Mouse (Mus musculus) retina, postnatal 7 days (tissue): Measurements from ENCODE around the gene Orai2.
A peak's percentile ranks its signal among the peaks of the same experiment; 100 is the strongest.
"Not testable (repeated sequence)": the region's sequence is repeated elsewhere in the genome, so short reads cannot be mapped to it uniquely, and the experiment has no call there.

Source experiments
- DNase-seq: peaks from one replicate; pipeline ENCODE4 v3.0.0-alpha.2; 2012; ENCODE audit warnings: low read depth, low spot score

Orai2 gene

DNA sequence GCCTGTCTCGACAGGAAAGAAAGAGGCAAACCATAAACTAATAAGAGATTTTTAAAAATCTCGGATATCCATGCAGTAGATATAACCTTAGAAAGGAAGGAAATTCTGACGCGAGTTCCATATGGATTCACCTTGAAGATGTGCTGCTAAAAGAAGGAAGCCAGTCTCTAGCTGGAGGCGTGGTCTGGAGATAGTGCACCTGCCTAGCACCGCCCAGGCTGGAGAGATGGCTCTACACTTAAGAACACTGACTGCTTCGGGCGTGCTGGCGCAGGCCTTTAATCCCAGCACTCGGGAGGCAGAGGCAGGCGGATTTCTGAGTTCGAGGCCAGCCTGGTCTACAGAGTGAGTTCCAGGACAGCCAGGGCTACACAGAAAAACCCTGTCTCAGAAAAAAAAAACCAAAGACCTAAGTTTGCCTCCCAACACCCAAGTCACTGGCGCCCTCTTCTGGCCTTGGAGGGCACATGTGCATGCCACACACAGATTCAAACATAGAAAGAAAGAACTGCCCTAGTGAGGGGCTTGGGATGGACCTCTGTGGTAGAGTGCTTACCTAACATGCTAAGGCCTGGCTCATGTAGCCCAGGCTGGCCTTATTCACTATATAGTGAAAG is 32.7 kb downstream of the Orai2 start:
- DNase-seq: peak; percentile 29

DNA sequence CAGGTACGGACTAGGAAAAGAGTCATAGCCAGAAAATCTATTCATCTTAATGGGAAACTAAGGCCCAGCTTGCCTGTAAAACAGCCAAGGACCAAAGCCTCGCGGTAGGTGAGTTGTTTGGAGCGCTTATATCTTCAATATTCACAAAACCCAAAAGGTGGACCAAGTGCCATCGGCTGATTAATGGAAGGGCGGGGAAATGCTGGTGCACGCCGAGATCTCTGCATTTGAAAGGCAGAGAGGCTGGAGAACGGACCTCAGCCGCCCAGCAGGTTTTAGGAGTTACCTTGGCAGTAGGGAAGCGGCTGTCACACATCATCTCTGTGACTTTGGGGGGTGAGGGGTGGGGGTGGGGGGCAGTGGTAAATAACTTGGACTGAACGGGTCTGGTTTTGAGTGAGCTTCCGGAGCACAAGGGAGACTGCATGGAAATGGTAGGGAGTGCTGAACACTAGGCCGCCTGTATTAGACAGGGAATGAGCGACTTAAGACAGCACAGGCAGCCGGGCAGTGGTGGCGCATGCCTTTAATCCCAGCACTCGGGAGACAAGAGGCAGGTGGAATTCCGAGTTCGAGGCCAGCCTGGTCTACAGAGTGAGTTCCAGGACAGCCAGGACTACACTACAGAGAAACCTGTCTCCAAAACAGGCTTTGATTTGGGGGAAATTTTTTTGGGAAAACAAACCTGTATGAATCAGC is 34.1 kb downstream of the Orai2 start:
- DNase-seq: no peak

DNA sequence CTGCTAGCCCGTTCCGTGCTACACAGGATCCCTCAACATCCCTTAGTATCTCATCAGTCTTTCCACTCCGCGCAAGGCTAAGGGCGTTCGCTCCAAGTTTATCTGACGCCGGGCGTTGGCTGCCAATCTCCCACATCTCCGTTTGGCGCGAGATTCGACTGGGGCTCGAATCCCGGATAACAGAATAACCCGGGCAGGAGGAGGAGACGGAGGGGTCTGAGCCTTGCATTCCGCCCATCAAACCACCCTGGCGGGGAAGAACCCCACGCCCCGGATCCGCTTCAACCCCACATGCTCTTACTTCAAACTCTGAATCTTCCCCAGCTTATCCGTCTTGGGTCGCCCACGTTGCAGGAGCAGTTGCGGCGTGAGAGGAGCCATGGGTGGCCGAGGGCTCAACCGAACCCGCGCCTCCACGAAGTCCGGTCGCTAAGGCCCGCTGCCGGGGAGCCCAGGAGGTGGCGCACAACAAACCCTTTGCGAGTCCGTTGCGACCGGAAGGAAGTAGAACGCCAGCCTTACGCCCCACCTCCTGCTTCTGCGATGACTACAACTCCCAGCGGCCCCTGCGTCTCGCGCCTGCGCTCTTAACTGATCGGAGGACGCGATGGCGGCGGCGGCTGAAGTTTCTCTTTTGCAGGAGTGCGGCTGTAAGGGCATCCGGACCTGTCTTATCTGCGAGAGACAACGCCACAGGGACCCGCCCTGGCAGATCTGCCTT is 34.8 kb downstream of the Orai2 start, which contains the start of the genes Lrwd1 and Alkbh4:
Gene Lrwd1 (minus strand): TSS at position 504 of the 721 bp plus-strand sequence.
Gene Alkbh4 (plus strand): TSS at position 576 of the 721 bp plus-strand sequence.
- DNase-seq: peak; percentile 90

DNA sequence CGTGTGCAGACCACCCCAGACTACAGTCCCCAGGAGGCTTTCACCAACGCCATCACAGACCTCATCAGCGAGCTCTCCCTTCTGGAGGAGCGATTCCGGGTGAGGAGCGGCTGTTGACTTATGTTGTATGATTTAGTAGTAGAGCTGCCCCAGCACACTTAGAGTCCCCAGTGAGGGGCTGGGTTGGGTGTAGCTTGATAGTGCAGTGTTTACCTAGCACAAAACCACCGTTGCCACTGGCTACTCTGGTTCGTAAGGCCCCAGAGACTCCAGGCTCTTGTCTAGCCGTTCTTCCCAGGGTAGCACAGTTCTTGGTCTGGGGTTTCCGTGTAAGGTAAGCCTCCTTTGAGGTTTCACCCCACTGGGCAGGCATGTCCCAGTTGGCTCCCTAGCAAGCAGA is 48.3 kb downstream of the Orai2 start:
- no peak for DNase-seq

DNA sequence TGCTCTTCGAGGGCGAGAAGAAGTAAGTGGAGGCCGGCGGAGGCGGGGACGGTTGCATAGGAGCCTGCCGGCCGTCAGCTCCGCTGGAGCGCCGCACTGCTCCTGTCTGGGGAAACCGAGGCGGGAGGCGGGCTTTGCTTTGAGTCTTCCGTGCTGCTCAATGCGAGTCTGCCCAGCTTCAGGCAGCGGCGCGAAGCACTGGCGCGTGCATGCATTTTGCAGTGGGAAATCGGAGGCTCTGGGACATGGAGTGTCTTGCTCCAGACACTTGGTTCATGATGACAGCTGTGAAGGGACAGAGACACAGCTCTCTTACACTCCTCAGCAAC is 53.8 kb downstream of the Orai2 start:
- no peak for DNase-seq

DNA sequence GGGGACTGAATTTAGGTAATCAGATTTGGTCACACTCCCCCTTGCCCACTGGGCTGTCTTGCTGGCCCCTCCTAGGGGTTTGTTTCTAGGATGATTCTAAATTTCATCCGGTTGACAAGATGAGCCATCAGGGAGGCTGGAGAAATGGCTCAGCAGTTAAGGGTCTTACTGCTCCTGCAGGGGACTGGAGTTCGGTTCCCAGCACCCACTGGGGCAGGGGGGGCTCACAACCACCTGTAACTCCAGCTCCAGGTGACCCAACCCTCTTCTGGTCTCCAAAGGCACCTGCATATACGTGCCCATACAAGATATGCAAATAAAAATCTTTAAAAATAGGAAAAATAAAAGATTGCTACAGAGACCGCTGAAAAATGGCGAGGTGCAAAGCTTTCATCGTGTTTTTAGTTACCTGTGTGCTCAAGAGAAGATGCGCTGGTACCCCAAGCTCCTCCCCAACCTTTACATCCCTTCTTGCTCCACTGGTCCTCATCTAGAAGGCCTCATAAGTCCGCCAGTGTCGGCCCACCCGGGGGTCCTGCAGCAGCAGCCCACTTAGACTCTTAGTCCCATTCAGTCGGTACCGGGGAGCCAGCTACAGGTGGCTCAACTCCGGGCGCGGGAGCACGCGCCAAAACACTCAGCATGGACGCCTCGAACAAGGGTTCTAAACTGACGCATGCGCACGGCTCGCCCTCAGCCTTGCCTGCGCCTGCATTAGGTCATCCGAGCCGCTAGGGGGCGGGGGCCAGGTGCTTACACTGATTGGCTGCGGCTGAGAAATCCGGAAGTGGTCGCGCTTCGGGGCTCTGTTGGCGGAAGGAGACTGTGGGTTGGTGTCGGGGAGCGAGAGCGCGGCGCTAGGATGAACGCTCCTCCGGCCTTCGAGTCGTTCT is 54.4 kb downstream of the Orai2 start, which contains the start of gene Polr2j:
Gene Polr2j (plus strand): TSS at position 741 of the 893 bp plus-strand sequence.
- DNase-seq: peak; percentile 96

DNA sequence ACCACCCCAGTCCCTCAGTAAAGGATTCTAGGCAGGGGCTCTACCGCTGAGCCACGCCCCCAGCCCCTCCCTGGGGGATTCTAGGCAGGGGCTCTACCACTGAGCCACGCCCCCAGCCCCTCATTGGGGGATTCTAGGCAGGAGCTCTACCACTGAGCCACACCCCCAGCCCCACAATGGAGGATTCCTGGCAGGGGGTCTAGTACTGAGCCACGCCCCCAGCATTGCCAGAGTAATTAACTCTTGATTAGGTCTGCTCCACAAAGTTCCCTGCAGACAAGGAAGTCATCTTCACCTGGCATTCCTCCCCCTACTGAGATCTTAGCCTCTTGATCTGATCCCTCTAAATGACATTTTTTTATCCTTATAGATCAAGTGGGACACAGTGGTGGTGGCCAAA is 57.0 kb downstream of the Orai2 start:
- not testable (repeated sequence) for DNase-seq

DNA sequence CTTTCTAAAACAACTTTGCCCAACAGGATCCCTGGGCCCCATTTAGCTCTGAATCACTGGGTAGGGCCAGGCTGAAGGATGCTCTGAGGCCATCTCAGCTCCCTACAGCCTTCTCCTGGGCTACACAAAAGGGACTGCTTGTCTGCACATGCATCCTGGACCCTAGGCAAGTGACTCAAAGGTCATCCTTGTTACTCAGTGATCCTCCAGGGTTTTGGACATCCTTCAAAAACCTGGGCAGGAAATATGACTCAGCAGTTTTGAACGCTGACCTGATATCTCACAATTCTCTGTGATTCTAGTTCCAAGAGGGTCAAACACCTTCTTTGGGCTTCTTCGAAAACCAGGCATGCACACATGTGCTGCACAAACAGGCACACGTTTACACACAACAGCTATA is 61.5 kb downstream of the Orai2 start:
- DNase-seq: no peak

DNA sequence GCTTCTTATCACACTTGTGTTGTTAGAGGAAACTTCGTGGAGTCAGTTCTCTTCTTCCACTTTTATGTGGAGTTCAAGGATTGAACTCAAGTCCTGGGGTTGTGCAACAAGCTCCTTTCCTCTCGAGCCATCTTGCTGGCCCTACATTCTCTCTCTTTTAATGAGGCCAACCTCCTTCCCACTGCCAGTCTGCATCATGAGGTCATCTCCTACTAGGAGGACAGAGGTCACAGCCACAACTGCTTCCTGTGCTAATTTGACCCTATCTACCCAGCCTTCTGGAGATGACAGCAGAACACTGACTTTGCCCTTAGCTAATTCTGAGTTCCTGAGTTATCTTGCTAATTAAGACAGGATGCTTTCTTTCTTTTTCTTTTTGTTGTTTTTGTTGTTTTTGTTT is 62.0 kb downstream of the Orai2 start:
- DNase-seq: no peak

DNA sequence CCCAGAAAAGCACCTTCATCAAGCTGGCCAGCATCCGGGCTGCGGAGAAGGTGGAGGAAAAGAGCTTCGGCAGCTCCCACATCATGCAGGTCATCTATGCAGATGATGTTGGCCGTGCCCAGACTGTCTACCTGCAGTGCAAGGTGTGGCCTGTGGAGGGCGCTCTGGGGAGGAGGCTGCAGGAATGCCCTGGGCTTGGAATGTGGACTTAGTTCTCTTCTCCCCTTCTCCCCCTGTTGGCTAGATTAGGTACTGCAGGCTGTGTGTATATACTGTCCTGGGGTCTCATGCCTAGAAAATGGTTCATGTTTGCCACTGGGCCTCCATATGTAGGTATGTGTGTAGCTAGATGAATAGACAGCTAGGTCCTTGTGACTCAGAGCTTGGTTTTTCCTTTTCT is 66.0 kb downstream of the Orai2 start:
- no peak for DNase-seq

DNA sequence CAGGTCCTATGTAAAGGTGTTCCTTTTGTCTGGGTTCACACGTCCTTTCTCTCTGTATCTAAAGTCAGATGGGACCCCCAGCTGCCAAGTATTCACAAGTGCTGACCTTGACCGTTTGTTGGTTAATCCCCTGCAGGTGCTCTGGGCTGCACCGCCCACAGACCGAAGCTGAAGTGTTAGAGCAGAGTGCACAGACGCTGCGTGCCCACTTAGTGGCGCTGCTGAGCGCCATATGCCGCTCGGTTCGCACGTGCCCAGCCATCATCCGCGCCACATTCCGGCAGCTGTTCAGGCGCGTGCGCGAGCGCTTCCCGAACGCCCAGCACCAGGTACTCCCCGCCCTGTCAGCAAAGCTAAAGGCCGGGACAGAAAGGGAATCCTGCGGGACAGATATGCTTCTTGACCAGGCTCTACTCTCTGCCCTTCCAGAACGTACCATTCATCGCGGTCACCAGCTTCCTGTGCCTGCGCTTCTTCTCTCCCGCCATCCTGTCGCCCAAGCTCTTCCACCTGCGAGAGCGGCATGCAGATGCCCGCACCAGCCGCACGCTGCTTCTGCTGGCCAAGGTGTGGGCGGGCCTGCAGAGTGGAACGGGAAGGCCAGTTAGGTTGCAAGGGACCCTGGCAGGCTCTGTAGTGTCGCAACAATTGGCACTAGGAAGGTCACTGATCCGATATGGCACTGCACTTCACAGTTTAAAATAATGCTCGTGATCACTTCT is 68.3 kb downstream of the Orai2 start:
- DNase-seq: peak; percentile 69

DNA sequence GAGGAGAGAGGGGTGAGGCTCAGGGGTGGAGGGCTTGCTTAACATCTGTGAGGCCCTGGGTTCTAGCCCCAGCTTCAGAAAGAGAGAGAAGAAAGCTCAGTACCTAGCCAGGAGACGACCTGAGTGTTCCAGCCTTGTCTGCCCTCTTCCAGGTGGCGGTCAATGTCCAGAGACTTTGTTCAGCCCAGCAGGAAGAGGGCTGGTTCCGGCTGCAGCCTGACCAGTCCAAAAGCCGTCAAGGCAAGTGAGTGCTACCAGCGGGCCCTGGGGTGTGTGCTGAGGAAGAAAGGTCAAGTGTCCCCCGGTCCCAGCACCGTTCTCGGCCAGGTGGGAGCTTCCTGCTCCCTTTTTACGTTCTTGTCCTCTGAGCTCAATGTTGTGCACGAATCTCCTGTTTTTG is 72.0 kb downstream of the Orai2 start:
- no peak for DNase-seq
